Mouse (Mus musculus): ENCODE results near the gene Trim27. TPM values are rescaled to one million over a fixed set of nuclear protein-coding genes. Genes with fewer than 3 reads are reported as not detected.

The Trim27 gene
- polyA plus RNA-seq, 1 experiment = 63.9 TPM

DNA sequence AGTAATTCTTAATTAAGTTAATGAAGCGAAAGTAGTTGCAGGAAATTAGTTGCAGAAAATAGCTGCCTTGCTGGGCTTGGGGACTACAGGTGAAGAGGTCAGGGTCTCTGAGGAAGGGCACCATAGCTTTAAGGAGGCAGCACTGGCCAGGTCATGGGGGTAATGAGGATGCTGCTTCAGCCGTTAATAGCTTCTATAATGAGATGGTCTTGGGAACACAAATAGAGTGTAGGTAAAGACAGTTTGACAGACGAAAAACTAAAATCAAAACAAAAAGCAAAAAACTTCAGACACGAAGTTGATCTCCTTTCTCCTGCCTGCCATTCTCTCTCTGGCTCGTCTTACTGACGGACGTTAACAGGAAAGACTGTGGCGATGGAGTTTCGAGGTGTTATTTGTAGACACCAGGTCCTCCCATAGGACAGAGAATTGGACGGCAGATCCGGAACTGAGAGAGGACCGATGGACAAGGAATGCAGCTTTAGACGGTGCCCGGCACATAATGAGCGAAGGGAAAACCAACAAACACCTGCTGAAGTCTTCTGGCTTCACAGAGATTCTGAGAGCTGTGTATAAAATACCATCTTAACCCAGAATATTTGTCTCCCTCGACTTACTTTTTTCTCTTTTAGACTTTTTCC is 10.8 kb upstream of the Trim27 start:
- Histone ChIP-seq H3K36me3 (ENCODE audit: control insufficient read depth, insufficient read depth, low read length) (no peaks in the 10 kb centered on the region), H3K27ac (ENCODE audit: insufficient read depth, low read length) (peak overlapping the region; percentile 27; the same call in 1 of the 2 replicates), H3K4me3 (ENCODE audit: extremely low read depth, insufficient read depth, insufficient read length) (peak overlapping the region; percentile 67), H3K27me3 (ENCODE audit: control insufficient read depth, insufficient read depth, low read length) (no peaks in the 10 kb centered on the region), H3K4me1 (ENCODE audit: control insufficient read depth, insufficient read depth, insufficient read length) (peaks cover 2% of the 10 kb centered on the region; the same call in 1 of the 2 replicates)
- 1% methylated on average over 16 of the region's 16 CpGs for WGBS
- TF ChIP-seq POLR2A (IDR thresholded peaks at IDR 0.05; ENCODE audit: low read depth, low read length) (no peak), CTCF (IDR thresholded peaks at IDR 0.05; ENCODE audit: extremely low read depth, insufficient read depth, insufficient read length, insufficient replicate concordance) (no peak)
- DNase-seq (ENCODE audit: low read depth in 1 of 2, low spot score in 2 of 2) = no peak

DNA sequence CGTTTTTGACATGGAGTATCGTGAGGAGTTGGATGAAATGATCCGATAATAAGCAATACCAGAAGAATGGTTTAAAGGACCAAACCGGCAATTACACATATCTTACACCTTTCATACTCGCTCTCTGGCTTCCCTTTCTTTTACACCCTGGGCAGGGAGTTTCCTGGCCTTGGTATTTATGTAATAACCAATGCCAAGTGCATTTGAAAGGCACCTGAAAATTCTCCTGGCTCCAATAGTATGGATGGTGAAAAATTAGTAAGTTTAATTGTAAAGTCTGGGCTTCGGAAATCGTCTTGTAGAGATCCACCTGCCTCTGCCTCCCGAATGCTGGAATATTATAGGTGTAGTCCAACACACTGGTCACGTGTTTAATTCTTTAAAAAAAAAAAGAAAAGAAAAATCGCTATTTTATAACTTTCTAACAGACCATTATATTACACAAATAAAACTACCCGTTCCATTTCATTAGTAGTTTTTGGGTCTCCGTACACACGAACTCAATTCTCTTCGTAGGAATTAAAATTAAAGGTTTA is 10.1 kb upstream of the Trim27 start:
- H3K4me3 ChIP-seq (ENCODE audit: extremely low read depth, insufficient read depth, insufficient read length) = peak overlapping the region; percentile 67
- under 1% methylated on average over 14 of the region's 14 CpGs for WGBS
- TF ChIP-seq CTCF (IDR thresholded peaks at IDR 0.05; ENCODE audit: extremely low read depth, insufficient read depth, insufficient read length, insufficient replicate concordance) (no peak), POLR2A (IDR thresholded peaks at IDR 0.05; ENCODE audit: low read depth, low read length) (no peak)
- peaks cover 2% of the 10 kb centered on the region; the same call in 1 of the 2 replicates for H3K4me1 ChIP-seq (ENCODE audit: control insufficient read depth, insufficient read depth, insufficient read length)
- H3K27me3 ChIP-seq (ENCODE audit: control insufficient read depth, insufficient read depth, low read length) = no peaks in the 10 kb centered on the region
- no peak for DNase-seq (ENCODE audit: low read depth in 1 of 2, low spot score in 2 of 2)
- no peaks in the 10 kb centered on the region for H3K36me3 ChIP-seq (ENCODE audit: control insufficient read depth, insufficient read depth, low read length)
- no peak overlapping the region for H3K27ac ChIP-seq (ENCODE audit: insufficient read depth, low read length)

DNA sequence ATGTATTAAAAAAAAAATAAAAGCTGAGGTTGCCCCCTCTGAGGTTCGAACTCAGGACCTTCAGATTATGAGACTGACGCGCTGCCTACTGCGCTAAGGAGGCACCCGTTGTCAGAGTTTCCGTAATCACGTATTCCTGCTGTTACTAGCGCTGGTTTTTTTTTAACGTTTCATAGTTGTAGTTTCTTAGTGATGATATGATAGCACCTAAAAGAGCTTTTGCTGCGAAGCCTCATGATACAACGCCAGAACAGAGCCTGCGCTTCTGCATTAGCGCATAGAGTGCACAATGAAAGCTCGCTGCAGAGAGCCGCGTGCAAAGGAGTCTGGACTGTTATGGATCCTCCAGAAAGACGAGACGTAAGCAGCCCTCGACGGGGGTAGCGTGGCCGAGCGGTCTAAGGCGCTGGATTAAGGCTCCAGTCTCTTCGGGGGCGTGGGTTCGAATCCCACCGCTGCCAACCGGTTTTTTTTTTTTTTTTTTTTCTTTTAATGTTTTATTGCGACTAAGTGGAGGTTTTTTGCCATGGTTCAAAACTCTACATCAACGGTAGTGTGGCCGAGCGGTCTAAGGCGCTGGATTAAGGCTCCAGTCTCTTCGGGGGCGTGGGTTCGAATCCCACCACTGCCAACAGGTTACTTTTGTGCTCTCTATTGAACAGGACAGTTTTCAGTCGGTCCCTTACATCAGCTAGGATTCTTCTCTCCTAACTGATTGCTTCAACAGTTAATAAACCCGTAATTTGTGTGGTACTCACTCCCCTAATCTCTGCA is 9.4 kb upstream of the Trim27 start:
- H3K4me1 ChIP-seq (ENCODE audit: control insufficient read depth, insufficient read depth, insufficient read length) = peaks cover 2% of the 10 kb centered on the region; the same call in 1 of the 2 replicates
- no peaks in the 10 kb centered on the region for H3K36me3 ChIP-seq (ENCODE audit: control insufficient read depth, insufficient read depth, low read length)
- no peak for TF ChIP-seq POLR2A (IDR thresholded peaks at IDR 0.05; ENCODE audit: low read depth, low read length)
- no peak for TF ChIP-seq CTCF (IDR thresholded peaks at IDR 0.05; ENCODE audit: extremely low read depth, insufficient read depth, insufficient read length, insufficient replicate concordance)
- H3K27ac ChIP-seq (ENCODE audit: insufficient read depth, low read length) = peak overlapping the region; percentile 76
- DNase-seq (ENCODE audit: low read depth in 1 of 2, low spot score in 2 of 2) = peak; percentile 64 to 75
- H3K27me3 ChIP-seq (ENCODE audit: control insufficient read depth, insufficient read depth, low read length) = no peaks in the 10 kb centered on the region
- WGBS = 3% methylated on average over 39 of the region's 39 CpGs
- peak overlapping the region; percentile 86 for H3K4me3 ChIP-seq (ENCODE audit: extremely low read depth, insufficient read depth, insufficient read length)

DNA sequence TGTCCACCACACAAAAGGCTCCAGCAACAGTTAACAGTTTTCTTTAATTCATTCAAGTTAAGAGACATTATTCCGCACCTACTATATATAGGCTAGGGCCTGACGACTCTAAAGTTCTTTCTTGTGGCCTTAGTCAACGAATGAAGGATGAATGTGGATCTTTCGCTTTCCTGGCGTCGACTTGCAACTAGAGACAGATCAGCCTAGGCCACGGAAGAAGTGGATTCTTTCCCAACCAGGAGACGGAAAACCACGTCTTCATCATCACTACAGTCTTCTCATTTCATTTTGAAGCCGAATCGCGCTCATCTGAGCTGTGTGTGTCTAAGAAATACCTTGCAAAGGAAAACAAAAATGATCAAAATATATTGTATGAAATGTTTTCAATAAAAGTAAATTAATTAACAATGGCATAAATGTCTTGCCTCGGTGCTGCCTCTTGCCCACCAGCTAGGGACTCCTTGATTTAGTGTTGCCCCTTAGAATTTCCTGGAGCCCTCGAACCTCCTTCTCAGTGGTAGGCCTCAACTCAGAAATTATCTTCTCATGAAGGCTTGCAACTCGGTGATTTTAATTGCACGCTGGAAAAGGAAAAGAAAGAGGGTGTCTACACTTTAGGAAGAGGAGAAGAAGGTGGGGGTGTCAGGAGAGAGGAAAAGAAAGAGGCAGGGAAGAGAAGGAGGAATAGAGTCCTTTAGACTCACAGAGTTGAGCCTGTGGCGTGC is 8.7 kb upstream of the Trim27 start:
- H3K4me1 ChIP-seq (ENCODE audit: control insufficient read depth, insufficient read depth, insufficient read length) = peaks cover 2% of the 10 kb centered on the region; the same call in 1 of the 2 replicates
- H3K4me3 ChIP-seq (ENCODE audit: extremely low read depth, insufficient read depth, insufficient read length) = no peak overlapping the region
- H3K27me3 ChIP-seq (ENCODE audit: control insufficient read depth, insufficient read depth, low read length) = no peaks in the 10 kb centered on the region
- H3K36me3 ChIP-seq (ENCODE audit: control insufficient read depth, insufficient read depth, low read length) = no peaks in the 10 kb centered on the region
- no peak for TF ChIP-seq POLR2A (IDR thresholded peaks at IDR 0.05; ENCODE audit: low read depth, low read length)
- TF ChIP-seq CTCF (IDR thresholded peaks at IDR 0.05; ENCODE audit: extremely low read depth, insufficient read depth, insufficient read length, insufficient replicate concordance) = no peak
- no peak overlapping the region for H3K27ac ChIP-seq (ENCODE audit: insufficient read depth, low read length)
- 86% methylated on average over 17 of the region's 17 CpGs for WGBS
- no peak for DNase-seq (ENCODE audit: low read depth in 1 of 2, low spot score in 2 of 2)

DNA sequence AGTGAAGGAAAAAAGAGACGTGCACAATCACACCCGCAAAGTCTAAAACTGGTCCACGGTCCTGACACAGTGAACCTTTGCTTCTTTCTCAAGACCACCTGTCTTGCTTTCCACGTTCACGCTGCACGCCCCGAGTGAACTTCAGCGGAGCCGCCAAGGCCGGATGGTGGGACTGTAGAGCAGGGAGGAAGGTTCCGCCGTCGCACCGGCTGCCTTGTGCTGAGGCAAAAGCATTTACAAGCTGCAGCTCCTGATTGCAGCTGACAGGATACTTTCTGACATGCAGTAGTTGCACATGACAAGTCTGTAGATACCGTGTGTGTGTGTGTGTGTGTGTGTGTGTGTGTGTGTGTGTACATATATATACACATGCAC is 8.1 kb upstream of the Trim27 start:
- Histone ChIP-seq H3K4me3 (ENCODE audit: extremely low read depth, insufficient read depth, insufficient read length) (no peak overlapping the region), H3K27me3 (ENCODE audit: control insufficient read depth, insufficient read depth, low read length) (no peaks in the 10 kb centered on the region), H3K4me1 (ENCODE audit: control insufficient read depth, insufficient read depth, insufficient read length) (peaks cover 2% of the 10 kb centered on the region; the same call in 1 of the 2 replicates), H3K27ac (ENCODE audit: insufficient read depth, low read length) (no peak overlapping the region), H3K36me3 (ENCODE audit: control insufficient read depth, insufficient read depth, low read length) (no peaks in the 10 kb centered on the region)
- TF ChIP-seq POLR2A (IDR thresholded peaks at IDR 0.05; ENCODE audit: low read depth, low read length) = no peak
- no peak for TF ChIP-seq CTCF (IDR thresholded peaks at IDR 0.05; ENCODE audit: extremely low read depth, insufficient read depth, insufficient read length, insufficient replicate concordance)
- 55% methylated on average over 15 of the region's 15 CpGs for WGBS
- DNase-seq (ENCODE audit: low read depth in 1 of 2, low spot score in 2 of 2) = no peak

DNA sequence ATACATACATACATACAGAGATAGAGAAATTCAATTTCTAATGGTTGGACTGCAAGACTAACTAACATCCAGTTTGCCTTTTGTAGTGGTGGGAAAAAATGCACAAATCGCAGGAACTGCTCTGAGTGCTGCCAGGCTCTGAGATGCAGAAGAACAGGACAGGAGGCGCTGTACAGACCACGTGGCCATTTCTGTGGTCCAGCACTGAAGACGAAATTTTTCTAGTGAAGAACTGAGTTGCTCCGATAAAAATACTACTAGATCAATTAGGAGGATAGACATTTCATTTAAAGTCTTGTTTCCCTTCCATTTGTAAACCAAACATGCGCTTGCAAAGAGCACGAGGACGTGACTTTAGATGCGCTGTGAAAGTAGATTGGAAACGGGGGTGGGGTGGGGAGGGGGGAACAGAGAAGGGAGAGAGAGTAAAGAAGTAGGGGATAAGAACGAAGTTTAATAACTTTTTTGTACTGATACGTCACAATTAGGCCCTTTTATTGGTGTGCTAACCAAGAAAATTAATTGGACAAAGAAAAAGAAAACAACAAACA is 7.6 kb upstream of the Trim27 start:
- 2% methylated on average over 12 of the region's 12 CpGs for WGBS
- Histone ChIP-seq H3K4me1 (ENCODE audit: control insufficient read depth, insufficient read depth, insufficient read length) (peaks cover 2% of the 10 kb centered on the region; the same call in 1 of the 2 replicates), H3K27ac (ENCODE audit: insufficient read depth, low read length) (no peak overlapping the region), H3K4me3 (ENCODE audit: extremely low read depth, insufficient read depth, insufficient read length) (peak overlapping the region; percentile 49), H3K27me3 (ENCODE audit: control insufficient read depth, insufficient read depth, low read length) (no peaks in the 10 kb centered on the region), H3K36me3 (ENCODE audit: control insufficient read depth, insufficient read depth, low read length) (no peaks in the 10 kb centered on the region)
- TF ChIP-seq POLR2A (IDR thresholded peaks at IDR 0.05; ENCODE audit: low read depth, low read length) = no peak
- TF ChIP-seq CTCF (IDR thresholded peaks at IDR 0.05; ENCODE audit: extremely low read depth, insufficient read depth, insufficient read length, insufficient replicate concordance) = no peak
- DNase-seq (ENCODE audit: low read depth in 1 of 2, low spot score in 2 of 2) = no peak
